Mouse (Mus musculus) spleen, adult 2 months (tissue): ENCODE results near the gene Aldh1a1.

Experiments
- CTCF ChIP-seq: fragments of 200-500 bp; IDR thresholded peaks from 2 replicates; pipeline ENCODE4 v1.5.1; 2011; ENCODE audit warnings: mild to moderate bottlenecking, inconsistent platforms; ENCODE audit not compliant: insufficient read depth, insufficient read length, insufficient replicate concordance; ENCODE audit errors: extremely low read depth
- POLR2A ChIP-seq: fragments of 200-500 bp; IDR thresholded peaks from 2 replicates; pipeline ENCODE4 v1.6.1; 2011; ENCODE audit warnings: low read depth, low read length, inconsistent platforms

DNA sequence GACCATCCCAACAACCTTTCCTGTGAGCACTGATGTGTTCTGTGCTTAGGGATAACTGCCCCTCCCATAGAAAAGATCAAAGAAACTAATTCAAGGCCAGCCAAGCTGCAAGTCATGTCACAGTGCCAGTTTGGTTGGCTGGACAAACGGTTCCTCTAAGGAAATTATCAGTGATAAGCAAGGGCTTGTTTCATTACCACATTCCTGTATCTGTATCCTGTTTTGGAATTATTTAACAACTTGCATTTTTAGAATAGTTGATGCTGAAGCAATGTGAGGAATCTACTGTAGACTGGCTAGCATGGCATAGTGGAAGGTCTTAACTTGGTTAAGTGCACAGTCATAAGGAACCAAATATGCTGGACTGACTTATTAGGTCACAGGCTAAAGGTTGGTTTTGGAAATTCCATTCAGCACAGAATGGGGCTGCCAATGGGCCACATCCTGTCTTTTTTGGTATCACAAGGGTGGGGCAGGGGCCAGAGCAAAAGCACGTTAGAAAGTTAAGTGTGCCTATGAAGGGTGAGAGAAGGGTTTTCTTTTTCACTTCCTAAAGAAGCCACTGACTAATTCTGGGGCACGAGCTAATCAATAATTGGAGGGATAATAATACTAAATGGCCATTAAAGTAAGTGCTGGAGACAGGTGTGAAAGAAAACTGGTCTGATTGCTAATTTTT, 121.9 kb downstream of the Aldh1a1 start:
- no peak for TF ChIP-seq CTCF
- TF ChIP-seq POLR2A, result no peak
